Mouse (Mus musculus): ENCODE results near the gene Mst1. TPM values are rescaled to one million over a fixed set of nuclear protein-coding genes. Genes with fewer than 3 reads are reported as not detected.

Mst1 gene
- polyA plus RNA-seq, 1 experiment from 2014 or later, result 0.78 TPM

DNA sequence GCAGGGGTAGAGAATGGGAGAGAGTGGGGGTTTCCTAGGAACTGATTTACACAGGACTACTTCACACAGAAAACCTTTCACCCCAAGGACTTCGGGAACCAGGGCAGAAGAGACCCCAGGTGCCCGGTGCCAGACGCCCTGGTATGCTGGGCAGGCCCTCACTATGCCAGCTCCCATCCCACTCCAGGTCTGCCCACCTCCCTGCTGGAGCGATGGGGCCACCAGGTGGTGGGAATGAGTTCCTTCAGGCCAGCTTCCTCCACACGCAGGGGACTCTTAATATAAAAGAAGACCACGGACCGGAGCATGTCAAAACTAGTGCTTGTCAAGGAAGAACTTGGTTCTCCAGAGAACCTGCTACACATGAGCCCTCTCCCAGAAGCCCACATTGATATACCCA lies 13.0 kb upstream of the Mst1 start:
- H3K9me3 ChIP-seq (replicated peaks), result no peaks in the 10 kb centered on the region
- peaks cover 1% of the 10 kb centered on the region for H3K4me1 ChIP-seq
- peaks cover 73% of the 10 kb centered on the region for H3K36me3 ChIP-seq
- no peak overlapping the region for H3K4me3 ChIP-seq
- H3K27ac ChIP-seq (replicated peaks), result no peak overlapping the region
- no peak for DNase-seq (ENCODE audit: low spot score)
- WGBS, result 89% methylated on average over 7 of the region's 7 CpGs
- no peaks in the 10 kb centered on the region for H3K27me3 ChIP-seq (ENCODE audit: low read depth, poor library complexity, severe bottlenecking)

DNA sequence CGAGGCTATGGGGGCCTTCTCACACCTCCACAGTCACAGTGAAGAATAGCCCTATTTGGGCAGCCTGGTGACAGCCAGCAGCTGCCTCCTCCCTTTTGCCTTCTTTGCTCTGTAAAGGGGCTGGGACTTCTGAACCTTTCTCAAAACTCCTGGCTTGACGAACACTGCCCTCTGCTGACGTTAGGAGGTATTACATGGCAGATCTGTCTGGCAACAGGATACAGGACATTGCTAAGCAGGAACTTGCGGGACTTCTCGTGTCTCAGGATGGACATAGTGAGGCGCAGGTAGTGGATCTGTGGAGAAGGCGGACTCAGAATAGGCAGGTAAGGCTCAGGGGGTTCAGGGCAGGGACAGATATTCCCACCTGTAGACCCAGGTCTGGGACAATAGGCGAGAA lies 12.3 kb upstream of the Mst1 start:
- no peak overlapping the region for H3K27ac ChIP-seq (replicated peaks)
- H3K27me3 ChIP-seq (ENCODE audit: low read depth, poor library complexity, severe bottlenecking), result no peaks in the 10 kb centered on the region
- peak; percentile 88 for DNase-seq (ENCODE audit: low spot score)
- 26% methylated on average over 8 of the region's 8 CpGs for WGBS
- no peaks in the 10 kb centered on the region for H3K9me3 ChIP-seq (replicated peaks)
- peaks cover 8% of the 10 kb centered on the region for H3K4me1 ChIP-seq
- peaks cover 66% of the 10 kb centered on the region for H3K36me3 ChIP-seq
- no peak overlapping the region for H3K4me3 ChIP-seq

DNA sequence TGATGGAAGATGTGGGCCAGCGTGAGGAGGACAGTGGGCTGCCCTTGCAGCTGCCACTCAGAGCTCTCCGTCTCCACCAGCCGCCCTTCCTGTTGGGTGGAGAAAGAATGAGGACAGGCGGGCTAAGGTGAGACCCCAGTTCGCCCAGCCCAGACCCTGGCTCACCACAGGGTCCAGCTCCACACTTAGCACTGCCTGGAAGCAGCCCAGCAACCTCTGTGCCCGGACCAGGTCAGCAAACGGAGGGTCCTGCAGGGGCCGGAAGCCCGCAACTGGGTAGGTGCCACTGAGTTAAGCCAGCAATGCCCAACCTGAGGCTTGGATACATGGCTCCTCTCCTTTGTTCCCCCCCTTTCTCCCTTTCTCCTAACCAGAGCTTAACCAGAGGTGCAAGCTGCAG lies 11.2 kb upstream of the Mst1 start:
- WGBS, result 89% methylated on average over 9 of the region's 9 CpGs
- no peaks in the 10 kb centered on the region for H3K9me3 ChIP-seq (replicated peaks)
- peaks cover 59% of the 10 kb centered on the region for H3K36me3 ChIP-seq
- no peak overlapping the region for H3K4me3 ChIP-seq
- H3K27ac ChIP-seq (replicated peaks), result no peak overlapping the region
- DNase-seq (ENCODE audit: low spot score), result no peak
- peaks cover 19% of the 10 kb centered on the region for H3K4me1 ChIP-seq
- H3K27me3 ChIP-seq (ENCODE audit: low read depth, poor library complexity, severe bottlenecking), result no peaks in the 10 kb centered on the region

DNA sequence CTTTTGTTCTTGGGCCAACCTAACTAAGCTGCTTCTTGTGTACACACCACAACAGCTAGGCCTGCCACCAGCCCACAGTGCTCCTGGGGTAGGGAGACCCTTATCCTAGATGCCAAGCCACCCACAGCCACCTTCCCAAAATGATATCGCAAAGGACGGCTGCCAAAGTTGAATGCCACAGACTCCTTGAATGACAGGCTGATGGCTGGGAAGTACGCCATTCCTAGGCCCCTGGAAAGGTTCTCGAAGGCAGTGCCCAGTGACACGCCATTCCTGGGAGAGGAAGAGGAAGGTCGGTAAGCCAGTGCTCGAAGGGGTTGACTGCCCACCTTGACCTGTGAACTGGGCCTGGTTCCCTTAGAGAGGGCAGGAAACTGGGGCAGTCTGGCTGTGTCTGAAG lies 10.7 kb upstream of the Mst1 start:
- Histone ChIP-seq H3K4me3 (no peak overlapping the region), H3K4me1 (peaks cover 19% of the 10 kb centered on the region), H3K36me3 (peaks cover 54% of the 10 kb centered on the region), H3K27ac (replicated peaks) (no peak overlapping the region), H3K9me3 (replicated peaks) (no peaks in the 10 kb centered on the region), H3K27me3 (ENCODE audit: low read depth, poor library complexity, severe bottlenecking) (no peaks in the 10 kb centered on the region)
- DNase-seq (ENCODE audit: low spot score), result no peak
- 94% methylated on average over 7 of the region's 7 CpGs for WGBS

DNA sequence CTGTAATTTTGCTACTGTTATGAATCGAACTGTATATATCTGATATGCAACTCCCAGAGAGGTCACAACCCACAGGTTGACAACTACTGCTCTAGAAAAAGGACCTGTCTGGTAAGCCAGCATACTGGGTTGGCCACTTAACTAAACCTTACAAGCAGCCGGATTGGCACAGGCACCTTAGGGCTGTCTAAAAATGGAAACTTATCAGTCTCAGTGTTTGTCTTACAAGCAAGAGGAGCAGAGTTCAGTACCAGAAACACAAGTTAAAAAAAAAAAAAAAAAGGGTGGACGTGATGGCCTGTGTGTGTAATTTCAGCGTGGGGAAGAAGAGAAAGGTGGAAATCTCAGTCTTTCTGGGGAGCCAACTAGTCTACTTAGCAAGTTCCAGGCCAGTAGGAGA lies 8.4 kb upstream of the Mst1 start:
- peaks cover 19% of the 10 kb centered on the region for H3K4me1 ChIP-seq
- H3K27me3 ChIP-seq (ENCODE audit: low read depth, poor library complexity, severe bottlenecking), result no peaks in the 10 kb centered on the region
- peaks cover 36% of the 10 kb centered on the region for H3K36me3 ChIP-seq
- 88% methylated on average over 4 of the region's 4 CpGs for WGBS
- no peak overlapping the region for H3K27ac ChIP-seq (replicated peaks)
- DNase-seq (ENCODE audit: low spot score), result no peak
- no peaks in the 10 kb centered on the region for H3K9me3 ChIP-seq (replicated peaks)
- H3K4me3 ChIP-seq, result no peak overlapping the region

DNA sequence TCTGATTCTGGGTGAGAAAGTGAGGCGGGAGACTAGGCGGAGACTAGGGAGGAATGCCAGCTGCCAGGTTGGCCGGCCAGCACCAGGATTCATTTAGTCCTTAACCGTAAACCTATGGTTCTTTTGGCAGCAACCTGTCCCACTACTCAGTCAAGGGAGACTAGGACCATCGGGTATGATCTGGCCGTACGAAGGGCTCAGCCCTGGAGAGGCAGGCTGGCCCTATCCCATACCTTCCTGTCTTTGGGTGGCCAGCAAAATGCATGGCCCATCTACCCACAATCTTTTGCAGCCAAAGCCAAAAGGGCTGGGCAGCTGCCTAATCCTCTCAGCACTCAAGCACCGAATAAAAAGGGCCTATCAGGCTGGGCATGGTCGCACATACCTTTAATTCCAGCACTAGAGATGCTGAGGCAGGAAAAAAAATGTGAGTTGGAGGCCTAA lies 7.7 kb upstream of the Mst1 start:
- Histone ChIP-seq H3K27ac (replicated peaks) (peak overlapping the region; percentile 59), H3K36me3 (peaks cover 32% of the 10 kb centered on the region), H3K27me3 (ENCODE audit: low read depth, poor library complexity, severe bottlenecking) (no peaks in the 10 kb centered on the region), H3K9me3 (replicated peaks) (no peaks in the 10 kb centered on the region), H3K4me1 (peaks cover 21% of the 10 kb centered on the region), H3K4me3 (no peak overlapping the region)
- no peak for DNase-seq (ENCODE audit: low spot score)
- 61% methylated on average over 9 of the region's 9 CpGs for WGBS

DNA sequence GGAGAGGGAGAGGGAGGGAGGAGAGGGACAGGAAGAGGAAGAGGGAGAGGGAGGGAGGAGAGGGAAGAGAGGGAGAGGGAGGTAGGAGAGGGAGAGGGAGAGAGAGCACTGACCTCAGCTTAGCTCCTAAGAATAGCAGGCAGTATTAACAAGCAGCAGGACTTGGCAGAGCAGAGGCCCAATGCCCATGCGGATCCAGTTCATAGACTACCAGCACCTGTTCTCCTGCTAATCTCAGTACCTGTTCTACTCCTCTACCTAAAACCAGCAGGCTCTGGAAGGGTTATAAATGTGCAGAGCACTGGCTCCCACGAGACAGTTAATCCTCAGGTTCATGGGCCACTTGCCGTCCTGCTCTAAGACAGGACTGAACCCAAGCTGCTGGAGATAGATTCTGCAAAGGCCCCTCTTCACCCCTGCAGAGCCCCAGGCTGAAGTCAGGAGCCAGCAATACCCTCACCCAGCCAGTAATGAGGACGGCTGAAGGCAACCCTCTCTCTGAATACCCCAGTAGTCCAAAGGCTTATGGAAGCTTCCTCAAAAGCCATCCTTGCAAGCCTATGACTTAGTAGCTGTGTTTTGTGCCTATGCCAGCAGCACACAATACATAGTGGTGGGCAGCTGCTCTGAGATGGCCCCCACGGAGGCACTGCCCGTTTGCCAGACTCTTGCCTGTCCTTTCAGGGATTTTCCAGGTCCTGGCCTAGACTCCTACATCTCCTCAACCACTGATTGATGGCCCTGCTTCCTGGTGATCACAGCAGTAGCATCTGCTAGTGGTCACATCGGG lies 6.9 kb upstream of the Mst1 start:
- Histone ChIP-seq H3K36me3 (peaks cover 32% of the 10 kb centered on the region), H3K4me1 (peaks cover 30% of the 10 kb centered on the region), H3K4me3 (no peak overlapping the region), H3K27ac (replicated peaks) (peak overlapping the region; percentile 52), H3K27me3 (ENCODE audit: low read depth, poor library complexity, severe bottlenecking) (no peaks in the 10 kb centered on the region), H3K9me3 (replicated peaks) (no peaks in the 10 kb centered on the region)
- 69% methylated on average over 7 of the region's 7 CpGs for WGBS
- DNase-seq (ENCODE audit: low spot score), result no peak

DNA sequence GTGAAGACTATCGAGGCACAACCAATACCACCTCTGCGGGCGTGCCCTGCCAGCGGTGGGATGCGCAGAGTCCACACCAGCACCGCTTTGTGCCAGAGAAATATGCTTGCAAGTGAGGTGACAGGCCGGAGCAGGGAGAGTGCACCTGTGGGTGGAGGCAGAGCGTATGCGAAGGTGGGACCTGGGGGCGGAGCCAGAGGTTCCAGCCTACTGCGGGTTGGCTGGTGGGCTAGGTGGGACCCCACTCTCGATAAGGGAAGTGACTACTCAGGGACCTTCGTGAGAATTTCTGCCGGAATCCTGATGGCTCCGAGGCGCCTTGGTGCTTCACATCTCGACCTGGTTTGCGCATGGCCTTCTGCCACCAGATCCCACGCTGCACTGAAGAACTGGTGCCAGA lies 2.3 kb downstream of the Mst1 start:
- H3K9me3 ChIP-seq (replicated peaks), result no peaks in the 10 kb centered on the region
- peak overlapping the region; percentile 21 for H3K4me3 ChIP-seq
- no peak for DNase-seq (ENCODE audit: low spot score)
- H3K27me3 ChIP-seq (ENCODE audit: low read depth, poor library complexity, severe bottlenecking), result peaks cover 53% of the 10 kb centered on the region
- WGBS, result 6% methylated on average over 19 of the region's 19 CpGs
- peaks cover 38% of the 10 kb centered on the region for H3K36me3 ChIP-seq
- no peak overlapping the region for H3K27ac ChIP-seq (replicated peaks)
- H3K4me1 ChIP-seq, result peaks cover 40% of the 10 kb centered on the region

DNA sequence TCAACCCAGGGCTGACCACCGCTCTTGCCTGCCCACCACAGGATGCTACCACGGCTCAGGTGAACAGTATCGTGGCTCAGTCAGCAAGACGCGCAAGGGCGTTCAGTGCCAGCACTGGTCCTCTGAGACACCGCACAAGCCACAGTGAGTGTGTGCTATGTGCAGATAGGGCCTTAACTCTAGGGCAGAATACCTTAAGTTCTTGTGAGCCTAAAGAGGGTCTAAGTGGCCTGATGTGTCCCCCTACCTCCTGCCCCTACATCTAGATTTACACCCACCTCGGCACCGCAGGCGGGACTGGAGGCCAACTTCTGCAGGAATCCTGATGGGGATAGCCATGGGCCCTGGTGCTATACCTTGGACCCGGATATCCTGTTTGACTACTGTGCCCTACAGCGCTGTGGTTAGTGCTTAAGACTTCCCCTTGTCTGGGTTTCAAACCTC lies 2.8 kb downstream of the Mst1 start, which contains the start of gene Rnf123:
Rnf123 (minus strand) TSS at position 359 of the 444 bp plus-strand sequence.
- Histone ChIP-seq H3K4me3 (peak within 1 kb of the TSS; percentile 21), H3K27ac (replicated peaks) (no peak within 1 kb of the TSS), H3K9me3 (replicated peaks) (no peaks in the 10 kb centered on the region), H3K4me1 (peaks cover 35% of the 10 kb centered on the region), H3K36me3 (peaks cover 43% of the 10 kb centered on the region), H3K27me3 (ENCODE audit: low read depth, poor library complexity, severe bottlenecking) (peaks cover 53% of the 10 kb centered on the region)
- WGBS, result 36% methylated on average over 12 of the region's 12 CpGs
- no peak for DNase-seq (ENCODE audit: low spot score)

DNA sequence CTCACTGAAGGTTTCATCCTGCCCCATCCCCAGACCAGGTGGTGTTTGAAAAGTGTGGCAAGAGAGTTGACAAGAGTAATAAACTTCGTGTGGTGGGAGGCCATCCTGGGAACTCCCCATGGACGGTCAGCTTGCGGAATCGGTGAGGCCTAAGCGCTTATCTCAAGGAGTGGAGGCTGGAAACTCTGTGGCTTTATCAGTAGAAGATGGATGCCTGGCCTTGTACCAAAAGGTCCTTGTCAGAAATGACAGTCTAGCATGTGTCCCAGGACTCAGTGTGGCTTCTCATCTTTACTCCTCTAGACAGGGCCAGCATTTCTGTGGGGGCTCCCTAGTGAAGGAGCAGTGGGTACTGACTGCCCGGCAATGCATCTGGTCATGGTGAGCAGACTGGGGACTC lies 3.3 kb downstream of the Mst1 start:
- Histone ChIP-seq H3K4me1 (peaks cover 29% of the 10 kb centered on the region), H3K36me3 (peaks cover 48% of the 10 kb centered on the region), H3K27ac (replicated peaks) (no peak overlapping the region), H3K27me3 (ENCODE audit: low read depth, poor library complexity, severe bottlenecking) (peaks cover 53% of the 10 kb centered on the region), H3K9me3 (replicated peaks) (no peaks in the 10 kb centered on the region), H3K4me3 (no peak overlapping the region)
- DNase-seq (ENCODE audit: low spot score), result no peak
- WGBS, result 88% methylated on average over 6 of the region's 6 CpGs

DNA sequence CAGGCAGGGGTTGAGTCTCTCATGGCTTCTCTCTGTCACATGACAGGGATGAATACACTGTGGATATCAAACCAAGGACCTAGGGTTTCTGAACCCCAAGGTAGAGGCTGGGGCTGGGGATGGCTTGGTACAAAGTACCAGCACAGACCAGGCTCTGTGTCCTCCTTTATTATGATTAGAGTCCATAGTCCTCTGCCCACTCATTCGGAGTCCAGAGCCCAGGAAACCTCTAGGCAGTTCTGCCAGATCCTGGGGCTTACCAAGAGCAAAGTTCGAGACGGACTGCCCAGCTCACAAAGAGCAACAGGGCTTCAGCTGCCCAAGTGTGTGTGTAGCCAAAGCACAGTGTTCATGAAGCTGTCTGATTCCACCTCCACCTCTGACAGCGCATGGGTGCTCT lies 5.0 kb downstream of the Mst1 start:
- Histone ChIP-seq H3K4me3 (no peak overlapping the region), H3K27me3 (ENCODE audit: low read depth, poor library complexity, severe bottlenecking) (peaks cover 48% of the 10 kb centered on the region), H3K9me3 (replicated peaks) (no peaks in the 10 kb centered on the region), H3K27ac (replicated peaks) (no peak overlapping the region), H3K4me1 (peaks cover 19% of the 10 kb centered on the region), H3K36me3 (peaks cover 65% of the 10 kb centered on the region)
- no peak for DNase-seq (ENCODE audit: low spot score)
- 98% methylated on average over 4 of the region's 4 CpGs for WGBS

DNA sequence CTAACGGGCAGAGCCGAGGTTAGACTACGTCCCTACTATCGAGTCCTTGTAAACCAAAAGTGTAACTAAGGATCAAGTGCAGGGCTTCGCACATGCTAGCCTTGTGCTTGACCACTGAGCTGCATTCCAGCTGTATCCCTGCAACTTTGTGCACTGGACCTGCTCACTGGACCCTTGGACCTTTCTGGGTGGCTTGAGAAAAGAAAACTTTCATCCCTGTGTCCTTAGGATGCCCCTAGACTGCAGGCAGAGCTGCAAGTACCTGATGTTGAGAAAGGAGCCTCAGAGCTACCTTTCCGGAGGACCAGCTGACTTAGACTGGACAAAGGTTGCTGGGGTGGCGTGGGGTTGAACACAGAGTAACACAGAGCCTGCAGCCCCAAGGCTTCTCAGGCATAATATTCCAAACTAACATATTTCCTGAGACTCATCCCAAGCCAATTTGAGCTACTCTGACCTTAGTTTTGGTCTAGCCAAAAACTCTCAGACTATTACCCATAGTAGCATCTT lies 10.4 kb downstream of the Mst1 start:
- WGBS, result 92% methylated on average over 7 of the region's 7 CpGs
- H3K27ac ChIP-seq (replicated peaks), result no peak overlapping the region
- peaks cover 32% of the 10 kb centered on the region for H3K4me1 ChIP-seq
- peaks cover 73% of the 10 kb centered on the region for H3K36me3 ChIP-seq
- H3K27me3 ChIP-seq (ENCODE audit: low read depth, poor library complexity, severe bottlenecking), result no peaks in the 10 kb centered on the region
- H3K4me3 ChIP-seq, result no peak overlapping the region
- no peak for DNase-seq (ENCODE audit: low spot score)
- H3K9me3 ChIP-seq (replicated peaks), result no peaks in the 10 kb centered on the region

DNA sequence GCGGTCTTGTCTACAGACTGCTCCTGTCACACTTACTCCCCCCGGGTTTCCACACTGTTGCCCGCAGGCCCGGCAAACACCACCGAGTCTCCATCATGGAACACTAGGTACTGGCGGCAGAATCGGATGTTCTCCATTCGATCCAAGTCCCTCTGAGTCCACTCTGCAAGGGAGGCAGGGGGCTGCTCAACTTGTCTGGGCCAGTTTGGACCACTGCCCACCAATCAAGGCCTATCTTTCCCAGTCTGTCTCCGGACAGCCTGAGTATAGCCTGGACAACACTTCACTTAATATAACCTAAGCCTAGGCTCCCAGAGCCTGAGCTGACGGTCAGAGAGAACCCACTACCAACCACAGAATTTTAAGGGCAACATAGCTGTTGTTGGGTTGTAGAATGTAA lies 13.3 kb downstream of the Mst1 start:
- no peak for DNase-seq (ENCODE audit: low spot score)
- peaks cover 42% of the 10 kb centered on the region for H3K4me1 ChIP-seq
- WGBS, result 72% methylated on average over 10 of the region's 10 CpGs
- no peaks in the 10 kb centered on the region for H3K9me3 ChIP-seq (replicated peaks)
- peak overlapping the region; percentile 87 for H3K27ac ChIP-seq (replicated peaks)
- no peaks in the 10 kb centered on the region for H3K27me3 ChIP-seq (ENCODE audit: low read depth, poor library complexity, severe bottlenecking)
- H3K4me3 ChIP-seq, result peak overlapping the region; percentile 75
- peaks cover 44% of the 10 kb centered on the region for H3K36me3 ChIP-seq
